Mouse (Mus musculus) activated CD4-positive, CD25-positive, alpha-beta regulatory T cell, adult 4 months (primary cell): ENCODE measurements around the gene Fgfrl1. TPM values are rescaled to one million over a fixed set of nuclear protein-coding genes. Genes with fewer than 3 reads are reported as not detected.

Experiments used
- ATAC-seq: one replicate; pipeline ENCODE4 v1.8.0; 2017
- polyA plus RNA-seq, 2 experiments: library from polyadenylated mRNA; unstranded; fragments of 100-300 nt; shearing (Covaris generic); gene quantifications; one replicate each; pipeline ENCODE4 v1.2.1; 2017

Fgfrl1 gene
- polyA plus RNA-seq, 2 experiments from 2014 or later: not detected

DNA sequence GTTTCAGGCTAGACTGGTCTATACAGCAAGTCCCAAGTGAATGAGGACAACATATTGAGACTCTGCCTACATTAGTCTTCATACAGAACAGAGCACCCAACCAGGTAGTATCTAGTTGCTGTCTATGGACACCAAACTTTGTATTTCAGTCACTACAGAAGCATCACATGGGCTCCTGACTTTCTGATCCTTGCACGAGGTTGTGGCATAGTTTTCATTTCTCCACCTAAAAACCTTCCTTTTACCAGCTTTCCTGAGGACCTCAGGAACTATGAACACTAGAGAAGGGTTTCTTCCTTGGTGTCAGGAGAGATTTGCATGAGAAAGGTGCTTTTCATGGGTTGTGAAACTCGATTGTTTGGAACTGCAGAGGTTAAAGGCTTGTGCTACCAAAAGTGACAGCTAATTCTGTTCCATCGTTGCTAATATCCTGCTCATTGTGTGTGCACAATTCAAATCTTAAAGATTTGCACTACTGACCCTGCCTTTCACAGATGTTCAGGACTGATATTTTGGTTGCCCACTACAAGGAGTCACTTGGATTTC lies 23.7 kb upstream of the Fgfrl1 start:
- peak; percentile 11 for ATAC-seq

DNA sequence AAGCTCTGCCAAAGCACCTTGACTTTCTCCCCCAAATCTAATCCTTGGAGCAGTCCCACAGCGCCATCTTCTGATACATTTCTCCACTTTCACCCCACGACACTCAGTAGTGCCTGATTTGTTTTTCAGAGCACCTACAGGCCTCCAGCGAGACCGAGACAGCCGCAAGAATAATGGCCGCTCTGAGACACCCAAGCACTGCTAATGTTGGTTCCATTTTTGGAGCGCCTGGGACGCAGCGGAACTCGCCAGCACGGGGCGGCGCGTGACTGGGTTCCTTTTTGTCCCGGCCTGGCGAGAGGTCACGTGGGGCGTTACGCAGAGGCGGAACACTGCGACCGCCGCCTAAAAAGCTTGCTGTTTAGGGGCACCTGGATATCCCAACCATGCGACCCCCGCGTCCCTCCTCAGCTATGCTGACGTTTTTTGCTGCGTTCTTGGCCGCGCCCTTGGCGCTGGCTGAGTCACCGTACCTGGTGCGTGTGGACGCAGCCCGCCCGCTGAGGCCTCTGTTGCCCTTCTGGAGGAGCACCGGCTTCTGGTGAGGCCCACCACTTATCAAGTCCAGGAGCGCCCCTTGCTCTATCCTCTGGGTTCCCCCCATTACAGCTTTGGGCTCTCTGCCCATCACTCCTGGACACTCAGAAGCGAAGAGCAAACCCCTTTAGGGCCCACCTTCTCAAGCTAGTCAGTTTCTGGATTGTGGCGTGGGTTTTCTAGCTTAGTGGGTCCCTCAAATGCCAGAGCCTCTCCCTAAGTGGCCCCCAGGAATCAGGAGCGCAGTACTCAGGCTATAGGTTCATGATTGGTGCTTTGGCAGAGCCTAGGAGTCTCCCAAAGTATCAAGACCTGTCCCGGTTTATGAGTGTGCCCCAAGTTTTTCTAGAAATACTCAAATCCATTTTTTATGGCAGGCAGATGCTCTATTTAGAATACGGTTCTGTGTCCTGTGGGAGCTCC lies 22.9 kb upstream of the Fgfrl1 start, which contains the start of gene Dgkq:
Gene Dgkq, minus strand, starts transcription at position 696 of the 960 bp plus-strand sequence.
- peak; percentile 87 for ATAC-seq

DNA sequence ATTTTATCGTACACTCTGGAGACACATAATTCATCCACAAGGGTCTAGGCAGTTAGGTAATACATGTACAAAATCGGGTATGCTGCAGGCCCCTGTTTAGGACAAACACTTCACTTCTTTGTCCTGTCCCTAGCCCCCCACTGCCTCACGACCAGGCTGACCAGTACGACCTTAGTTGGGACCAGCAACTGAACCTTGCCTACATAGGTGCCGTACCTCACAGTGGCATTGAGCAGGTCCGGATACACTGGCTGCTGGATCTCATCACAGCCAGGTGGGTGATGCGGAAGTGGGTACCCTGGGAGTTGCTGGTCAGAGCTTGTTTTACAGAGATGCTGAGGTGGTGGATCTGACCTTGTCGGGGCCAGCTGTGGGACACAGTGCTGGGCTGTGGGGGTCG lies 22.2 kb upstream of the Fgfrl1 start:
- ATAC-seq: no peak

DNA sequence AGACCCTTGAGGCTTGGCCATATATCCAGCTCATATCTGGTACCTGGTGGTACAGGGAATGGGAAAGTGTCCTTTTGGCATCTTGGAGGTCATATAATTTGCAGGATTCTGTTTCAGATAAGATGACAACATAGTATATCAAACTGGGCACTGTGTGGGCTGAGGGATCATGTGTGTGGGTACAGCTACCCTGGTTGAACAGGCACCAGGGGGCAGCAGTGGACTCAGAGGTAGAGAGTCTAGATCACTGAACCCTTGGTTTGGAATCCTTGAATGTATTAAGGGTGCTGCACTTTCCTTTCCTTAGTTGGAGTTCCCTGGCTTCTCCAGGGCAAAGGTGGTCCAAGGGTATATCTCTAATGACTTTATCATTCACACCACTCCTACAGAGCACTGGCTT lies 21.4 kb upstream of the Fgfrl1 start:
- no peak for ATAC-seq

DNA sequence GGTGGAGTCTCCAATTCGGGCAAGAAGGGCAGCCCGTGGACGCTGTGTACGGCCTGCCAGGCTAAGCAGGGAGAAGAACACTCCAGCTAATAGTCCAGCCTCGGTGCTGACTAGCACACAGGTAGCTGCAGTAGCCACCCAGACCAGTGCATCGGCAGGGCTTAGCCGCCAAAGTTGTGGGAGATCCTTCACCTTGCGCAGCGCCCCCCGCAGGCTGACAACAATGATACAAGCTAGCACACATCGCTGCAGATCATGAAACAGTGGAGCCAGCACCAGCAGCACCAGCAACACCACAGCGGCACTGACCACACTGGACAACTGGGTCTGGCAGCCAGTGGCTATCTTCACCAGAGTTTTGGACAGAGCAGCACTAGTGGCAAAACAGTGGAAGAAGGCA lies 20.4 kb upstream of the Fgfrl1 start:
- ATAC-seq: no peak

DNA sequence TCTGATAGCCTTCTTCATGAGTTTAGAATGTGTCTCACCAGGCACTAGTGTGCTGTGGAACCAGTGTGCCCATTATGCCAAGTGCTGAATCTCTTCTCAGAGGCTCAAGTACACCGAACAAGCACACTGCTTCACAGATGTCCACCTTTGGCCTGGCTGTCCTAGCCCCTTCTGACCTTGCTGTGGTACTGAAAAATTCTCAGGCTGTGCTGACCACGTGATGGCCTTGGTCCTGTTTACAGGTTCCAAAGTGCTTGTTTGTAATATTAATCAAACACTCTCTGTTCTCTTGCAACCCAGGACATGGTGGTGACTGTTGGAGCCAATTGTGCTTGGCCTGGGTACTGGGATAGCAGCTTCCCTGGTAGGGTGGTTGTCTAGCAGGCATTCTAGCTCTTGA lies 17.6 kb upstream of the Fgfrl1 start:
- no peak for ATAC-seq

DNA sequence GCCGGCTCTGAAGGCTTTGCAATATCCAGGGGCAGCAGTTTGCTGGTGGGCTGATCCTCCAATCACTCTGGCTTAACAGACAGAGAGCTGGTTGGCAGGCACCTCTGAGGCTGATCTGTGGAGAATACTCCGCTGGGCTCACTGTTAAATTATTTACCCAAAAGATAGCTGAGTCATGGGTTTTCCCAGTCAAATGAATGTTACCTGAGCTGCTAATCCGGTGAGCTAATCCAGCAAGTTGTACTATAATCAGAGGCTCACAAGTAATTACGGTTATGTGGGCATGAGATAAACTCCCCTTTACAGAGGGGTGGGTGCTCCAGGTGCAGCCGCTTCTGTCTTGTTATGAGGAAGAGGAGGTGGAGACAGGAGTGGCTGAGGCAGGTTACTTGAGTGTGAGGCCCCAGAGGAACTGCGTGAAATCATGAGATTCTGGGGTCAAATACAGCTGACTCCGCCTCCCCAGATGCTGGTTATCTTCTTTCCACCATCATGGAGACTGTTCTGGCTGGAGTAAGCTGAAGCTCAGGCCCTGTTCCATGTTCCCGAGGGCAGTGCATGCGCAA lies 16.8 kb upstream of the Fgfrl1 start, which contains the start of gene Slc26a1:
Gene Slc26a1, minus strand, starts transcription at position 319 of the 566 bp plus-strand sequence.
- no peak for ATAC-seq

DNA sequence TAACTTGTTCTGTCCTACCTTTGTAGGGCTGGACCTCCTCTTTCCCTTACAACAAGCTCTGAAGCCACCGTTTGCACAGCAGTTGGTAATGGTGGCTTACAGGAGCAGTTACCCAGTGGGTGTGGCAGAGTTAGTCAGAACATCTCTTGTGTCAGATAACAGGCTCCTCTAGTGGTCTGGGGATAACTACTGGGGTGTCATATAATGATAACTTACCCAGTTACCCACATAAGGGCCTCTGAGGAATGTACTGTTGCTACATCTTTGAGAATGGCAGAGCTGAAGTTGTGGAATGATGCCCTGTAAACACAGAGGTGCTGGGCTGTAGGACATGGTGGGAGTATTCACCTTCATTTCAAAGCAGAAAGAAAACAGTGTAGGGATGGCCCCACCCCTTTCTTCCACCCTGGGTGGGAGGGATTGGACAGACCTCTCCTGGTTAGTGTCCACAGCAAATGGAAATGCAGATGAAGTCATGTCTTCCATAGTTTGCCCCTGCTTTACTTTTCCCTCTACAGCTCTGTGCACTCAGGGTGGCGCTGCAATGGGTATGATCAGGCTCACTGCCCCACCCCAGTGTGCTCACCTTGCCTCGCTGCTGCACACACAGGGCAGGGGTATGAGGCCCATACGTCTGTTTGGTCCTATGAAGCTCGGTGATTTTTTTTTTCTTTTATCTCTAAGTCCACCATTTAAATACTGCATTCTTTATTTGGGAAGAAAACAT lies 15.2 kb upstream of the Fgfrl1 start:
- ATAC-seq: no peak

DNA sequence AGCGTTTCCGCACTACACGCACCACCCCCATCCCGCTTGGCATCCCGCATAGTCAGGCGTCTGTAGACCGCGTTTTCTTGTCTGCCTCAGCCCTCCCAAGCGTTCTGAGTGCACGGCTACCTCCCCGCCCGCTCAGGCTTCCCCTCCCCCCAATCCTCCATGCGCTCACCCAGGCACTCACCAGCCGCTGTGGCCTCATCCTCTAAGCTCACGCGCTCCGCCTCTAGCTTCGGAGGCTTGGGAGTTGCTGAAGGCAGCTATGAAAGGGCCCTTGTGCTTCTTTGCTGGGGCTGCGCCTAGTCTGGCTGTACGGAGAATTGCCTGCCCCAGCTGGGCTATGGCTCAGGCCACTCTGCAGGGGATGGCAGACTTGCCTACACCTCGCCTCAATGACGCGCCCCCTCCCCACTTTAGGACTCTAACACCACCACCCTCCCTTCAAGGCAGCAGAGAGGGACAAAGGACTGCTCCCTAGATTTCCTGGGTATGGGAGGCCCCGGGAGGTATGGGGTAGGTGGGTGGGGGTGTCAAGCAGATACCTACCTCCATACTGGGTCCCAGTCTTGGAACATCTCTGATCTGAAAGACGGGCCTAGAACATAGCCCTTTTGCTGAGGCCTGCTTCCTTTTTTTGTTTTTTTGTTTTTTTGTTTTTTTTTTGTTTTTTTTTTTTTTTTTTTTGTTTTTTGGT lies 14.4 kb upstream of the Fgfrl1 start:
- ATAC-seq: no peak

DNA sequence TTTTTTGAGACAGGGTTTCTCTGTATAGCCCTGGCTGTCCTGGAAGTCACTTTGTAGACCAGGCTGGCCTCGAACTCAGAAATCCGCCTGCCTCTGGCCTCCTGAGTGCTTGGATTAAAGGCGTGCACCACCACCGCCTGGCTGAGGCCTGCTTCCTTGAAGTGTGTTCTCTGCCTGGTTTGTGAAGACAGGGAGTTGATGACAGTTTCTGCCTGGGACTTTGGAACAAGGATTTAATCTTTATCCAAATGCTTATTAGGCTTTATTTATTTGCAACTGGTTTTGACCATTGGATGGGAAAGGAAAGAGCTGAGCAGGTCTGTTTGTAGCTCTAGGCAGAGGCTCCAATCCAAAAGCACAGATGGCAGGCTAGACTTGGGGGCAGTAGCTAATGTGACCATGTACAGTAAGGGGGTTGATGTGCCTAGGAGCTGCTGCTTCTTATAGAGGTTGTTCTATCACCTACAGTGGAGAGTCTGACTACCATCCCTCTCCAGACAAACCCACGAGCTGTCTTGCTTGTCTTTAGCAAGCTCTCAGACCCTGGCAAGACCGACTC lies 13.8 kb upstream of the Fgfrl1 start:
- ATAC-seq: no peak

DNA sequence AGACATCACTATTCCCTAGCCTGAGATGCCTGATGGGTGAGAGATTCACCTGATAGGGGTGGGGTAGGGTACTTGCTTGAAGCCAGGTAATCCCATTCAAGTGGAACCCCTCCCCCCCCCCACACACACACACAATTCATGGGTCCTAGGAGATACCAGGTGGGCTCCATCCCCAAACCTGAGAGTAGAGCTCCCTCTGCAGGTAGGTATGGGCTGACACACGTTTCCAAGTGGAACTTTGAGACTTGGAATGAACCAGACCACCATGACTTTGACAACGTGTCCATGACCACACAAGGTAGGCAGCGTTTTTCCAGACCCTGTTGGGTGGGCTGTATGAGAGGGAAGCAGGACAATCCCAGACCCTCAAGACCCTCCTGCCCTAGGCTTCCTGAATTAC lies 12.3 kb upstream of the Fgfrl1 start:
- no peak for ATAC-seq

DNA sequence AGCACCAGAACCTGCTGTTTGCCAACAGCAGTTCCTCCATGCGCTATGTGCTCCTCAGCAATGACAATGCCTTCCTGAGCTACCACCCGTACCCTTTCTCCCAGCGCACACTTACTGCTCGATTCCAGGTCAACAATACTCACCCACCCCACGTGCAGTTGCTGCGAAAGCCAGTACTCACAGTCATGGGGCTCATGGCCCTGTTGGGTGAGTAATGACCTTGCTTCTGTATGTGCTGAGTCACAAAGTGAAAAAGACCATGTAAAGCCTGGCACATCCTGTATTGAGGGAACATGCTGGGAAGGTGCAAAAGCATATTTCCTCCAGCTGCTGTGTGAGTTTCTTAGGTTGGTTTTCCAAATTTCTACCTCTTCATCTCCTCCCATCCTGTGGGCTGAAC lies 11.3 kb upstream of the Fgfrl1 start:
- ATAC-seq: no peak

DNA sequence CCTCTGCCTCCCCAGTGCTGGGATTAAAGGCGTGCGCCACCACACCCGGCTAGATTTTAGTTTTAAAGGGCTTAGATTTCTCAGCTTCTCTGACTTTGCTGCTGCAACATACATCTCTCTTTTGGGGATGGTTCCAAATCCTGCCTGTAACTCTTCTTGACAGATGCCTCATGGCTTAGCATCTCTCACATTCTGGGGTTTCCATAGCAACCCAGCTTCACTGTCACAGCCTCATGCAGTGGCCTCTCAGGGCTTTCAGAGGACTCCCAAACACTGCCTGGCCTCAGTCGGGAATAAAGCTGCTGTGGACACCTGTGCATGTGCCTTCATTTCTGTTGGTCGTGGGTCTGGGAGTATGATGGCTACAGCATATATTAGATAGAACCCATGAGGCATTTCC lies 3.1 kb upstream of the Fgfrl1 start:
- ATAC-seq: no peak

DNA sequence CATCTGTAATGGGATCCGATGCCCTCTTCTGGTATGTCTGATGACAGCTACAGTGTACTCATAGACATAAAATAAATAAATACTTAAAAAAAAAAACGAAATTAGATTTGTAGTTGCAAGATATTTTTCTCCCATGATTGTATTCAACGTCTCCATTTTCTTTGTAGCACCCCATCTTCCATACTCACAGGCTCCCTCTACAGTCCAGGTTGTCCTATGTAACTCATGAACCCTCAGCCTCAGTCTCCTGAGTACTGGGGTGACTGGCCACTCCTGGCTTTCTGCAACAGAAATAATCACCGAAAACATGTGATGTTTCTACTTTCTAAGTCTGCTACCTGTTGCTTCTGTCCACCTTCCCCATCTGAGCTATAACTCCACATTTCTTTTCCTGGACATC lies 1.0 kb upstream of the Fgfrl1 start:
- ATAC-seq: no peak

DNA sequence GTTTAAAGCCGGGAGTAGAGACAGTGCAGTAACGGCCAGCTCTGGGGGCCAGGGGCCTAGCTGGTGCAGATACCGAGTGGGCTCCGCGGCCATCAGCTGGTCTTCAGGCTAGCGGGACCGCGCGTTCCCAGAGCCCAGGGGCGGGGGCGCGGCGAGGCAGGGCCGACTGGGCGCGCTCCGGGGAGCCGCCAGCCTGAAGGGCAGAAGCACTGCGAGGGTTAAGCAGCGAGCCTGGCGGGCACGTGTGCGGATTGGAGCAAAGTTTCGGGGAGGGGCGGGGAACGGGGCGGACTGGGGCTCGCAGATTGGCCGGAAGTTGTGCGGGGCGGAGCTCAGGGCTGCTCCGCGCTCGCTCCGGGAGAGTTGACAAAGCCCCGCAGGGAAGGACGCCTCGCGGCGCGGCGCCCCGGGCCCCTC lies 1.7 kb downstream of the Fgfrl1 start:
- ATAC-seq: peak; percentile 92

DNA sequence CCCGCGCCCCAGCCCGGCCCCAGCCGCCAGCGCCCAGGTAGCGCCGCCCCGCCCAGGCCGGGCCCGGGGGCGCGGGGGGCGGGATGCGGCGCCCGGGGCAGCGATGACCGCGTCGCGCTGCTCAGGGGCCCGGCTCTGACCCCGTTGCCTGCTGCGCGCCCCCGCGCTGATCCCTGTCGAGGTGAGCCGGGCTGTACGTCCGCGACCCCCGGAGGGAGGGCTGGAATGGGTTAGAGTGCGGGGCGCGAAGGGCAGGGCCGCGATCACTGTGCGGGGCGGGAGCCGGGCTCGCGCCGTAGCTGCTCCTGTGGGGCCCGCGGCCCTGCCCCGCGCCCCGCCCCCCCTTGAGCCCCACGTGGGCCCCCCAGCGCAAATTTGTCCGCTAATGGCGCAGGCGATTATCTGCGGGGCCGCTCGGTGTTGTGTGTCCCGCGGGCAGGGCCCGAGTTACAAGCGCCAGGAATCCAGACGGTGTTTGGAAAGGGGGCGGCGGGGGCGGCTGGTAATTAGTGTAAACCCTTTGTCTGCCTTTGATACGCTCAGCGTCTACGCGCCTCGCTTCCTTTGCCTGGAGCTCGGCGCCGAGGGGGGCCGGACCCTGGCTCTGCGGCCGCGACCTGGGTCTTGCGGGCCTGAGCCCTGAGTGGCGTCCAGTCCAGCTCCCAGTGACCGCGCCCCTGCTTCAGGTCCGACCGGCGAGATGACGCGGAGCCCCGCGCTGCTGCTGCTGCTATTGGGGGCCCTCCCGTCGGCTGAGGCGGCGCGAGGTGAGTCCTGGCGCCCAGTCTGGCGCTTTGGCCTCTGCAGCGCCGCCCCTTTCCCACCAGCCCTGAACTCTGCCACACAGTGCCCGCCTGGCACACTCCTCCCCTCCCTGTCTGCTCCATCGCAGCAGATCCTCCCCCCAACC lies 2.4 kb downstream of the Fgfrl1 start:
- ATAC-seq: no peak

DNA sequence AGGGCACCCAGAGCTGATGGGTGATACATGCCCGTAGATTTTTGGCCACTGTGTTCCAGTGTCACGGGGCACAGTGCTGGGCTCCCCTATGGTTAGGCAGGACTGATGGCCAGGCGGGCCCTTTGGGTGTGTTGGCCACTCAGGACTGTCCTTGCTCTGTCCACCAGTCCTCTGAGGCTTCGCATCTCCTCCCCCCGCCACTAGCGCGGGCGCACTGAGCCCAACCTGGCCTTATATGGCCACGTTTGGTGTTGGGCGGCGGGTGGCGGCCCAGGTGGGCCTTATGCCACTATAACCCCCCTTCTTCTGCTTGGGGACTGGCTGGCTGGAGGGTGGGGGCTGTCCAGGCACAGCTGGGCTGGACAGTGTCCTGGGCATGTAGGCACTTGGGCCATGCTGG lies 3.7 kb downstream of the Fgfrl1 start:
- no peak for ATAC-seq

DNA sequence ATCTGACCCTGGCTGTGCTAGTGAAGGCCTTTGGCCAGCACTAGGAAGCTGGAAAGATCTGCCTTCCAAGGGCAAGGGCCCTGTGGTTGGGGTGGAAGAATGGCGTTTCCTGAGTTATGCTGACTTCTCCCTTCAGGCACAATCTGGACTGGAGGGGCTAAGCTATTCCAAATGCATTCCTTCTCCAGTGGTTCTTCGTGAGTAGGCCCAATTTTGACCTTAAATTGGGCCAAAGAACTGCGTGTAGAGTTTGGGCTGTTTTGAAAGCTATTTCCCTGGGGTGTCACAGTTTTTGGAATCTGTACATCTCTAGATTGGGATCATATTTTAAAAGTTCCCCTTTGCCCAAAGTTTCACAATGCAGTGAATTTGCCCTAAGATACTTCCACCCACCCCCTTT lies 4.4 kb downstream of the Fgfrl1 start:
- ATAC-seq: no peak

DNA sequence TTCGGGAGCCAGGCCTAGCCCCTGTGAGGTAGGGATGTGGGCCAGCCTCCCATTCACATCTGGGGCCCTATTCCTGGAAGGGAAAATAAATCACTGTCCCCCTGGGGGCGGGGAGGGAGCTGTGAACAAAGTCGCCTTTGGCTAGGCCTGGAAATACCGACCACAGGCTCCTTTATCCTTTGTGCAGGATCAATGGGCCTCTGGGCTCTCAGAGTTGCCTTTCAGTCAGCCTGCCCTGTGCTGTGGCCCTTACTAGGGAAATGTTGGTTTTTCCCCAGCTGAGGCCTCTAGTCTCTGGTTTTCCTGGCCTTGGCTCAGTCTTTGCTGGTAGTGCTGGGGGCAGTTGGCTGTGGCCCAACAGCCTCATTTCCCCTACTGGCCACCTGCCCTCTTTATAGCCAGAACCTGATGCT lies 5.2 kb downstream of the Fgfrl1 start:
- ATAC-seq: no peak

DNA sequence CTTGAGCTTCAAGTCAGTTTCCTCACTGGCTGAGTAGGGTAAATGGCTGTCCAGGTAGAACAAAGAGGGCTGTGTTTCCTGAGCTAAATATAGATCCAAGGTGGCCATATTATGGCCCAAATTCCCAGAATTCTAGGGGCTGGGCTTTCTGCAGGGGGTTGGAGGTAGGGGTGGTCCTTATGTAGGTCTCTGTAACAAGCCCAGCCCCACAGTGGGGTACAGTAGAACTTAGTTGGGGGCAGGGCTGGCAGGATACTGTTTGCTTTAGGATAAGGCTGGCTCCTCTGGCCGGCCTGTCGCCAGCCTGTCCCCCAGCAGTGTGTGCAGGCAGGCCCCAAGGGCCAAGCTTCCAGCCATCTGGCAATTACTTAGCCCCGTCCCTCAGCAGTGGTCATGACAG lies 8.2 kb downstream of the Fgfrl1 start:
- ATAC-seq: no peak
